Mouse (Mus musculus): ENCODE data around the gene Dnaaf2.

DNA sequence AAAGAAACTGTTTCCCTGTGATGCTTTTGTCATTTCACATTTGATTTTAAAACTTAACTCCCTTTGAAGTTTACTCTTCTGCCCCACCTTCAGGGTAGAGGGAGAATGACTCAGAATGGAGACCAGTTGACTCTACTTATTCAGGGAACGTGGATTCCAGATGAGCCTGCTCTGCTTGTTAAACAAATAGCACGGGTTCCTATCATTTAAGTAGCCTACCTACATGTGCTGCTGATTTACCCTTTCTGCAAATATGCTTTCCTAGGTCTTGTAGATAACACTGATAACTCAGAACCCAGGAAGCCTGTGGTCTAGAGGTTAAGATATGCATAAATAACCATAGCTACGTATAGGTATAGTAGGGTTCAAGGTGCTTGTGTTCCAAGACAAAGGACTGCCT lies 33.3 kb downstream of the Dnaaf2 start:
- TF ChIP-seq CTCF (IDR thresholded peaks at IDR 0.05; ENCODE audit: low read depth) (no peak), EP300 (IDR thresholded peaks at IDR 0.05; ENCODE audit: low read depth) (no peak)
